ENCODE assay signal across 8 mouse cellular contexts in genomic region chr2:30205629-30206357, GRCm38 (mm10). TPM values are rescaled to one million over a fixed set of nuclear protein-coding genes. Genes with fewer than 3 reads are reported as not detected.
DNase-seq lines count a peak whose midpoint lies in the region; ATAC-seq and TF ChIP-seq lines count a peak whose summit lies in the region.

Kyat1 (minus strand) TSS chr2:30205847.

- ATAC-seq in embryonic facial prominence, embryonic 14.5 days (ENCODE audit: low read depth): peak; percentile 98
- ATAC-seq in limb, embryonic 13.5 days (ENCODE audit: low FRiP score, low read depth): peak; percentile 94
- peak; percentile 99 for ATAC-seq in midbrain, embryonic 16.5 days

- peak; percentile 91 for TF ChIP-seq POLR2A in heart, adult 2 months (IDR thresholded peaks at IDR 0.05; ENCODE audit: insufficient read depth, low read depth, low read length)

- H3K9me3 ChIP-seq in embryonic facial prominence, embryonic 14.5 days (ENCODE audit: control insufficient read depth, low read length): no peaks in the 10 kb centered on the region
- no peaks in the 10 kb centered on the region for H3K9me3 ChIP-seq in limb, embryonic 13.5 days
- H3K9me3 ChIP-seq in midbrain, embryonic 16.5 days (replicated peaks; ENCODE audit: control insufficient read depth, low read length, poor library complexity, severe bottlenecking): no peaks in the 10 kb centered on the region

- no peak for TF ChIP-seq CTCF in heart, adult 2 months (IDR thresholded peaks at IDR 0.05)

- H3K4me3 ChIP-seq in embryonic facial prominence, embryonic 14.5 days (ENCODE audit: low read depth, low read length): peak within 1 kb of the TSS; percentile 60
- H3K4me3 ChIP-seq in heart, adult 2 months: peak within 1 kb of the TSS; percentile 68
- H3K4me3 ChIP-seq in limb, embryonic 13.5 days: peak within 1 kb of the TSS; percentile 61
- peak within 1 kb of the TSS; percentile 79 for H3K4me3 ChIP-seq in midbrain, embryonic 16.5 days (ENCODE audit: low read depth, low read length)

- no peaks in the 10 kb centered on the region; the same call in 1 of the 2 replicates for H3K79me2 ChIP-seq in heart, adult 2 months (replicated peaks; ENCODE audit: control insufficient read depth, insufficient read depth, low read length)

- peaks cover 6% of the 10 kb centered on the region for H3K4me1 ChIP-seq in embryonic facial prominence, embryonic 14.5 days (ENCODE audit: control insufficient read depth, insufficient read depth, low read length)
- peaks cover 4% of the 10 kb centered on the region for H3K4me1 ChIP-seq in heart, adult 2 months (ENCODE audit: control insufficient read depth, insufficient read depth, low read length)
- H3K4me1 ChIP-seq in limb, embryonic 13.5 days: peaks cover 13% of the 10 kb centered on the region
- peaks cover 14% of the 10 kb centered on the region for H3K4me1 ChIP-seq in midbrain, embryonic 16.5 days (ENCODE audit: control insufficient read depth, insufficient read depth, low read length)

- WGBS in embryonic facial prominence, embryonic 14.5 days: under 1% methylated on average over 41 of the region's 44 CpGs
- under 1% methylated on average over 44 of the region's 44 CpGs for WGBS in heart, adult 2 months
- under 1% methylated on average over 44 of the region's 44 CpGs for WGBS in limb, embryonic 13.5 days
- 0% methylated on average over 44 of the region's 44 CpGs for WGBS in midbrain, embryonic 16.5 days

- peak within 1 kb of the TSS; percentile 79 for H3K4me2 ChIP-seq in embryonic facial prominence, embryonic 14.5 days (ENCODE audit: low read depth, low read length)
- peak within 1 kb of the TSS; percentile 77 for H3K4me2 ChIP-seq in limb, embryonic 13.5 days (replicated peaks)
- H3K4me2 ChIP-seq in midbrain, embryonic 16.5 days (ENCODE audit: low read length): peak within 1 kb of the TSS; percentile 79

- intact Hi-C loops in heart, adult 2 months (cut with DNase I): loop anchor here (1.0 to 2.0 kb wide), 3 partner anchors 27 to 65 kb away; partner anchors contain the start of genes Lrrc8a and Spout1

- H3K27me3 ChIP-seq in embryonic facial prominence, embryonic 14.5 days (replicated peaks; ENCODE audit: control insufficient read depth, insufficient read depth, low read length): no peaks in the 10 kb centered on the region
- no peaks in the 10 kb centered on the region for H3K27me3 ChIP-seq in heart, adult 2 months (ENCODE audit: control insufficient read depth, insufficient read depth, low read length)
- no peaks in the 10 kb centered on the region for H3K27me3 ChIP-seq in limb, embryonic 13.5 days
- no peaks in the 10 kb centered on the region for H3K27me3 ChIP-seq in midbrain, embryonic 16.5 days (ENCODE audit: control insufficient read depth, insufficient read depth, low read depth, low read length)

- H3K36me3 ChIP-seq in embryonic facial prominence, embryonic 14.5 days (ENCODE audit: control insufficient read depth, insufficient read depth, low read length): no peaks in the 10 kb centered on the region
- no peaks in the 10 kb centered on the region for H3K36me3 ChIP-seq in heart, adult 2 months (ENCODE audit: control insufficient read depth, insufficient read depth, low read length)
- no peaks in the 10 kb centered on the region for H3K36me3 ChIP-seq in limb, embryonic 13.5 days
- H3K36me3 ChIP-seq in midbrain, embryonic 16.5 days (ENCODE audit: control insufficient read depth, insufficient read depth, low read length): no peaks in the 10 kb centered on the region

- TF ChIP-seq EP300 in heart, adult 2 months (IDR thresholded peaks at IDR 0.05; ENCODE audit: insufficient read depth, low read depth, low read length): peak; percentile 87

- H3K27ac ChIP-seq in embryonic facial prominence, embryonic 14.5 days (replicated peaks; ENCODE audit: low read depth, low read length): peak within 1 kb of the TSS; percentile 63
- peak within 1 kb of the TSS; percentile 91 for H3K27ac ChIP-seq in heart, adult 2 months
- peak within 1 kb of the TSS; percentile 58; the same call in 1 of the 2 replicates for H3K27ac ChIP-seq in limb, embryonic 13.5 days
- peak within 1 kb of the TSS; percentile 83 for H3K27ac ChIP-seq in midbrain, embryonic 16.5 days (ENCODE audit: low read length)

- peak; percentile 94 for DNase-seq in 3T3-L1 (ENCODE audit: low read depth, low spot score)
- DNase-seq in adrenal gland, postnatal 4 days (ENCODE audit: low spot score in 2 of 2): peak; percentile 67 to 85
- DNase-seq in embryonic facial prominence, embryonic 14.5 days (ENCODE audit: low spot score): peak; percentile 98
- DNase-seq in heart, adult 2 months: peak; percentile 95
- DNase-seq in kidney, adult 8-10 months: peak; percentile 94 to 96
- DNase-seq in spleen, postnatal 10 days (ENCODE audit: low spot score in 2 of 2): peak; percentile 87 to 96

- peak within 1 kb of the TSS; percentile 69 for H3K9ac ChIP-seq in embryonic facial prominence, embryonic 14.5 days (ENCODE audit: low read depth, low read length)
- H3K9ac ChIP-seq in heart, adult 2 months (ENCODE audit: low read depth, low read length): peak within 1 kb of the TSS; percentile 89
- H3K9ac ChIP-seq in limb, embryonic 13.5 days: peak within 1 kb of the TSS; percentile 72
- H3K9ac ChIP-seq in midbrain, embryonic 16.5 days (ENCODE audit: low read depth, low read length): peak within 1 kb of the TSS; percentile 74

RNA-seq across cellular contexts. Expression of gene Kyat1, which starts in this region (rescaled TPM):
- 10 to 100 TPM; 19.9 to 21.6 TPM for total RNA-seq in adrenal gland, postnatal 4 days (2021)
- 8.1 and 8.2 TPM in 2 replicates for polyA plus RNA-seq in embryonic facial prominence, embryonic 14.5 days (2014; fragmentation: Nextera tagmentation; extraction: Ambion mirVana)
- total RNA-seq in heart, adult 2 months (2021): 10 to 100 TPM; 32.1 to 35.7 TPM
- polyA plus RNA-seq in heart, adult 2 months (2012; rRNA removed): 57.5 and 68.6 TPM in 2 replicates
- polyA plus RNA-seq in limb, embryonic 13.5 days (2015; fragmentation: Nextera tagmentation; extraction: Ambion mirVana): 7.8 and 8.1 TPM in 2 replicates
- polyA plus RNA-seq in midbrain, embryonic 16.5 days (2015; fragmentation: Nextera tagmentation; extraction: Ambion mirVana): 13.4 and 15.8 TPM in 2 replicates

Comparison
In these comparisons a context has a peak if more than half of its experiments do, and no peak if none do; other contexts are left out.
1. Peak in every context shown above with its lines: DNase-seq, ATAC-seq, H3K4me3 ChIP-seq and H3K27ac ChIP-seq.